Mouse (Mus musculus): ENCODE results near the gene Atf6.
A peak's percentile ranks its signal among the peaks of the same experiment; 100 is the strongest.

Atf6 gene

GRCm38 (mm10) chr1:170867691-170868105 lies at the start of gene Atf6:
Gene Atf6 (minus strand): TSS chr1:170867771.
- DNase-seq (ENCODE audit: inconsistent ontology term), result peak; percentile 97

- DNase-seq (ENCODE audit: inconsistent ontology term), result no peak
These were observed 48.1 kb upstream of the Atf6 start for GRCm38 (mm10) chr1:170915657-170916056.

GRCm38 (mm10) chr1:170912891-170913615 lies 45.5 kb upstream of the Atf6 start, which contains the start of gene Fcrlb:
Gene Fcrlb (minus strand): TSS chr1:170912941.
- DNase-seq (ENCODE audit: inconsistent ontology term), result no peak

- peak; percentile 67 for DNase-seq (ENCODE audit: inconsistent ontology term)
These were observed 44.5 kb upstream of the Atf6 start for GRCm38 (mm10) chr1:170911907-170912660.

- DNase-seq (ENCODE audit: inconsistent ontology term), result no peak
These were observed 40.8 kb upstream of the Atf6 start for GRCm38 (mm10) chr1:170908341-170908740.

GRCm38 (mm10) chr1:170907456-170908191 lies 40.1 kb upstream of the Atf6 start:
- DNase-seq (ENCODE audit: inconsistent ontology term), result peak; percentile 51

- DNase-seq (ENCODE audit: inconsistent ontology term), result no peak
These were observed 39.5 kb upstream of the Atf6 start for GRCm38 (mm10) chr1:170907111-170907455.

- DNase-seq (ENCODE audit: inconsistent ontology term), result no peak
These were observed 35.9 kb upstream of the Atf6 start for GRCm38 (mm10) chr1:170903485-170903884.

- DNase-seq (ENCODE audit: inconsistent ontology term), result peak; percentile 66
These were observed 34.1 kb upstream of the Atf6 start for GRCm38 (mm10) chr1:170901536-170902238.

GRCm38 (mm10) chr1:170900799-170901467 lies 33.4 kb upstream of the Atf6 start:
- DNase-seq (ENCODE audit: inconsistent ontology term), result peak; percentile 33

GRCm38 (mm10) chr1:170898413-170899075 lies 31.0 kb upstream of the Atf6 start:
- DNase-seq (ENCODE audit: inconsistent ontology term), result no peak

- DNase-seq (ENCODE audit: inconsistent ontology term), result no peak
These were observed 29.2 kb upstream of the Atf6 start for GRCm38 (mm10) chr1:170896651-170897281.

GRCm38 (mm10) chr1:170894603-170895602 lies 27.3 kb upstream of the Atf6 start:
- DNase-seq (ENCODE audit: inconsistent ontology term), result no peak

GRCm38 (mm10) chr1:170892279-170892678 lies 24.7 kb upstream of the Atf6 start:
- no peak for DNase-seq (ENCODE audit: inconsistent ontology term)

GRCm38 (mm10) chr1:170891646-170892045 lies 24.1 kb upstream of the Atf6 start:
- DNase-seq (ENCODE audit: inconsistent ontology term), result no peak

- peak; percentile 49 for DNase-seq (ENCODE audit: inconsistent ontology term)
These were observed 21.7 kb upstream of the Atf6 start for GRCm38 (mm10) chr1:170889310-170889709.

- no peak for DNase-seq (ENCODE audit: inconsistent ontology term)
These were observed 18.5 kb upstream of the Atf6 start for GRCm38 (mm10) chr1:170886044-170886458.

GRCm38 (mm10) chr1:170884978-170885561 lies 17.5 kb upstream of the Atf6 start, which contains the start of the genes Gm26620 and Dusp12:
Gene Gm26620 (plus strand): TSS chr1:170885065.
Gene Dusp12 (minus strand): TSS chr1:170885540.
- DNase-seq (ENCODE audit: inconsistent ontology term), result peak; percentile 88
